Mouse (Mus musculus): Measurements from ENCODE around the gene Spock1.

- TF ChIP-seq CTCF (IDR thresholded peaks at IDR 0.05; ENCODE audit: extremely low read depth, insufficient read length, insufficient replicate concordance, low read depth, low read length) = no peak
- no peak for TF ChIP-seq POLR2A (IDR thresholded peaks at IDR 0.05; ENCODE audit: low read depth, low read length)
Measured at GRCm38 (mm10) chr13:57662554-57662953, 245.6 kb downstream of the Spock1 start.

Measured in small intestine, adult 2 months (tissue).